In the genomic region with DNA sequence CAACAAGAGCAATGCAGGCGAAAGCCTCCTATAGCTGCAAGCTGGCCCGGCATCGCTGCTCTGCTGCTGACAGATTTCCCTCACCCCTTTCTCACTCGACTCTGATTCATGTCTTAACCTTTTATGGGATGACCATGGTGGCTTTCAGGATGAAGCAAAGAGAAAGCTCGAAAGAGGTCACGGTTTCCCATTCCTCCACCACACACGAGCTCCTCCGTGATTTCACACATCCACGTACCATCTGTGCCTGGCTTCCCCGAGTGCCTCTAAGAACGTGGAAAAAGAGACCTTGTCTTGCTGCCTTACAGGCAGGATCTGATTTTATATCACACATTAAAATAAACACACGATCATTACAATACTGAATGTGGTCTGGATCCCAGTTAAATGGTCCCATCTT, we compare ENCODE assay signal across 17 mouse cellular contexts.
A peak's percentile ranks its signal among the peaks of the same experiment; 100 is the strongest.
DNase-seq lines count a peak whose midpoint lies in the region; ATAC-seq and TF ChIP-seq lines count a peak whose summit lies in the region.
"Had no signal": no experiment of that assay in that cellular context is flagged by ENCODE, and none has a peak within 500 bp of the region (broad histone marks: within the 10 kb centered on the region; RNA-seq: fewer than 3 reads in every experiment).

No protein-coding gene starts in this region.

- H3K27me3 ChIP-seq in hindbrain, embryonic 13.5 days = no peaks in the 10 kb centered on the region
- no peaks in the 10 kb centered on the region for H3K27me3 ChIP-seq in hindbrain, embryonic 11.5 days (ENCODE audit: control insufficient read depth, insufficient read depth, low read length)
- H3K27me3 ChIP-seq in thymus, adult 2 months (ENCODE audit: control insufficient read depth, insufficient read depth, low read length) = no peaks in the 10 kb centered on the region
- H3K27me3 ChIP-seq: embryonic facial prominence, embryonic 13.5 days had no signal

- peak overlapping the region; percentile 5; the same call in 1 of the 2 replicates for H3K27ac ChIP-seq in hindbrain, embryonic 13.5 days
- no peak overlapping the region for H3K27ac ChIP-seq in hindbrain, embryonic 11.5 days (ENCODE audit: low read depth, low read length)
- no peak overlapping the region for H3K27ac ChIP-seq in thymus, adult 2 months (ENCODE audit: control insufficient read depth, insufficient read depth, low read length)
- H3K27ac ChIP-seq: embryonic facial prominence, embryonic 13.5 days; gastrocnemius, adult 2 months; hindbrain, postnatal 0 days had no signal

- no peaks in the 10 kb centered on the region for H3K36me3 ChIP-seq in hindbrain, embryonic 13.5 days
- H3K36me3 ChIP-seq in hindbrain, embryonic 11.5 days (ENCODE audit: control insufficient read depth, insufficient read depth, low read length) = no peaks in the 10 kb centered on the region
- H3K36me3 ChIP-seq in thymus, adult 2 months (ENCODE audit: control insufficient read depth, insufficient read depth, low read length) = no peaks in the 10 kb centered on the region
- H3K36me3 ChIP-seq: embryonic facial prominence, embryonic 13.5 days; G1E had no signal

- no peak overlapping the region for H3K4me3 ChIP-seq in hindbrain, embryonic 13.5 days
- no peak overlapping the region for H3K4me3 ChIP-seq in hindbrain, embryonic 11.5 days (ENCODE audit: low read depth, low read length)
- no peak overlapping the region for H3K4me3 ChIP-seq in thymus, adult 2 months (ENCODE audit: control insufficient read depth, insufficient read depth, low read length)
- H3K4me3 ChIP-seq: embryonic facial prominence, embryonic 13.5 days; gastrocnemius, adult 2 months had no signal

- H3K4me1 ChIP-seq in hindbrain, embryonic 13.5 days (replicated peaks) = peaks cover 14% of the 10 kb centered on the region; the same call in 1 of the 2 replicates
- H3K4me1 ChIP-seq in hindbrain, embryonic 11.5 days (replicated peaks; ENCODE audit: control insufficient read depth, insufficient read depth, low read length) = no peaks in the 10 kb centered on the region
- H3K4me1 ChIP-seq in thymus, adult 2 months (replicated peaks; ENCODE audit: control insufficient read depth, insufficient read depth, low read length) = no peaks in the 10 kb centered on the region

- no peak for TF ChIP-seq CTCF in thymus, adult 2 months (IDR thresholded peaks at IDR 0.05; ENCODE audit: borderline replicate concordance, control insufficient read depth, extremely low read depth, insufficient read depth, low read length, poor library complexity)

- 79% methylated on average over 12 of the region's 12 CpGs for WGBS in hindbrain, embryonic 13.5 days
- 81% methylated on average over 12 of the region's 12 CpGs for WGBS in hindbrain, embryonic 11.5 days
- WGBS in thymus, adult 2 months = 92% methylated on average over 12 of the region's 12 CpGs

- H3K4me2 ChIP-seq in hindbrain, embryonic 13.5 days = no peak overlapping the region
- H3K4me2 ChIP-seq in hindbrain, embryonic 11.5 days (replicated peaks; ENCODE audit: low read depth, low read length) = no peak overlapping the region
- H3K4me2 ChIP-seq: embryonic facial prominence, embryonic 13.5 days; liver, embryonic 11.5 days; lung, embryonic 14.5 days had no signal

- no peak for DNase-seq in hindbrain, embryonic 11.5 days (ENCODE audit: low spot score)
- DNase-seq in right cerebral cortex, adult 18-20 months = peak; percentile 86
- DNase-seq in right cerebral cortex, postnatal 4 days = no peak
- DNase-seq in left cerebral cortex, adult 8-10 months (ENCODE audit: low spot score in 2 of 2) = peak; percentile 39 to 79
- no peak for DNase-seq in thymus, adult 2 months
- DNase-seq: gastrocnemius, adult 2 months; heart, adult 18-20 months; kidney, adult 18-20 months; kidney, postnatal 36 days; layer of hippocampus, postnatal 36 days; lung, embryonic 14.5 days had no signal

- no peaks in the 10 kb centered on the region for H3K9me3 ChIP-seq in hindbrain, embryonic 13.5 days
- H3K9me3 ChIP-seq in hindbrain, embryonic 11.5 days (ENCODE audit: control insufficient read depth, low read length) = no peaks in the 10 kb centered on the region
- H3K9me3 ChIP-seq: embryonic facial prominence, embryonic 13.5 days had no signal

- H3K9ac ChIP-seq in hindbrain, embryonic 13.5 days = no peak overlapping the region
- no peak overlapping the region for H3K9ac ChIP-seq in hindbrain, embryonic 11.5 days (ENCODE audit: low read depth, low read length)
- H3K9ac ChIP-seq: embryonic facial prominence, embryonic 13.5 days; lung, embryonic 14.5 days had no signal

- no peak for ATAC-seq in hindbrain, embryonic 13.5 days (ENCODE audit: low FRiP score)
- no peak for ATAC-seq in hindbrain, embryonic 11.5 days (ENCODE audit: low FRiP score)
- ATAC-seq in megakaryocyte-erythroid progenitor cell, adult 5-6 weeks (replicated peaks; ENCODE audit: low FRiP score, low TSS enrichment, poor library complexity, severe bottlenecking) = no peak
- ATAC-seq: hindbrain, postnatal 0 days had no signal

- no peak for TF ChIP-seq POLR2A in thymus, adult 2 months (IDR thresholded peaks at IDR 0.05; ENCODE audit: control insufficient read depth, extremely low read depth, insufficient read depth, low read length, poor library complexity)

Comparison
In these comparisons a context has a peak if more than half of its experiments do, and no peak if none do; other contexts are left out.
1. DNase-seq: peak in right cerebral cortex, adult 18-20 months (single experiment) and left cerebral cortex, adult 8-10 months (2 of 2); none in hindbrain, embryonic 11.5 days (single experiment), right cerebral cortex, postnatal 4 days (single experiment) and thymus, adult 2 months (single experiment).